Mouse (Mus musculus) embryonic fibroblast, embryonic 13.5 days (primary cell): ENCODE results near the gene Iffo2.

Experiments
- CTCF ChIP-seq: IDR thresholded peaks from 2 replicates; pipeline ENCODE4 v1.5.1; 2011; ENCODE audit warnings: mild to moderate bottlenecking, control low read depth, low read length, moderate library complexity, borderline replicate concordance; ENCODE audit not compliant: insufficient read depth
- POLR2A ChIP-seq: IDR thresholded peaks from 2 replicates; pipeline ENCODE4 v1.6.1; 2011; ENCODE audit warnings: low read depth, mild to moderate bottlenecking, control low read depth, low read length, moderate library complexity

GRCm38 (mm10) chr4:139536706-139537105 lies 6.4 kb downstream of the Iffo2 start:
- TF ChIP-seq CTCF (no peak), POLR2A (no peak)
